Mouse (Mus musculus) forelimb bud, embryonic 11.5 days (tissue): Measurements from ENCODE around the gene Tcirg1.

ENCODE experiments used
- DNase-seq: peaks from one replicate; pipeline ENCODE4 v3.0.0-alpha.2; 2012; ENCODE audit warnings: low read depth, low spot score

The Tcirg1 gene

DNA sequence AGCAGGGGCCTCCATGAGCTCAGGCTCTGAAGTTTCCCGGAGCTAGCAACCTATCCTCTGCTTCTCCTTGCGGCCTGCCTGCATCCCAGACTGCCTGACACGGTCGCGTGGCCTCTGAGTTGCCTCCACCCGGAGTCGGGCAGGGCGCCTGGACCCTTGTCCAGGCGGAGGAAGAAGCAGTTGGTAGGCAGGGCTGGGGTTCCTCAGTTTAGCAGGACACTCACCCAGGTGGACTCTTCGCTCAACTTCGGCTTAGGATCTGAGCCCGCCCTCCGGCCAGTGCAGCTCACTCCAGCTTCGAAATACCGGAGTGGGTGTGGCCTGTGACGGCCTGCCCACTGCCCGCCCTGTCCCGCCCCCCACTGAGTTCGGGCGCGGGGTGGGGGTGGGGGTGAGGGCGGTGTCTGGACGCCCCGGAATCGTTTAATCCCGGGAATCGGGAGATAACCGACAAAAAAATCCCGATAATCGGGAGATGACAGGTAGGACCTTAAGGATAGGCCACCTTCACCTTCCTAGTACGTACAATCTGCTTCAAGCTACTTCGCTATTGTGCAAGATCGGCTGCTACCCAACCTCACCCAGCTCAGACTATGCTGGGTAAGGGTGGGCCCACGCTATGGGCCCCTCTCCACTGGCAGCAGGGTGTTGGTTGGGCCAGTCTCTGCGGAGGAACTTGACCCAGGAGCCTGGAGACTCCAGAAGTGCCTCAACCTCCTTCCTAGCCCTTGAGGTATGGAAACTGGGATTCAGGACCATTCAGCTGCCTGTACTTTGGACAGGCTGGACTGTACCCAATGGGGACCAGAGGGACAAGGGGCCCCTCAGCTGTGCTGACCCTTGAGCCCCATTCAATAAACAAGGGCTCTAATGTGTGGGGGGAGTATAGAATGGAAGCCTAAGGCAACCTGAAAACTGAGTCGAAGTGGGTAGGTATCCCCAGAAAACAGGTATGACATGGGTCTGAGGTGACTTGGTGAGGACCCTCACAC lies at the start of gene Tcirg1:
TSS of gene Tcirg1 (minus strand) at position 339 of the 992 bp plus-strand sequence.
- DNase-seq, result peak; percentile 57

DNA sequence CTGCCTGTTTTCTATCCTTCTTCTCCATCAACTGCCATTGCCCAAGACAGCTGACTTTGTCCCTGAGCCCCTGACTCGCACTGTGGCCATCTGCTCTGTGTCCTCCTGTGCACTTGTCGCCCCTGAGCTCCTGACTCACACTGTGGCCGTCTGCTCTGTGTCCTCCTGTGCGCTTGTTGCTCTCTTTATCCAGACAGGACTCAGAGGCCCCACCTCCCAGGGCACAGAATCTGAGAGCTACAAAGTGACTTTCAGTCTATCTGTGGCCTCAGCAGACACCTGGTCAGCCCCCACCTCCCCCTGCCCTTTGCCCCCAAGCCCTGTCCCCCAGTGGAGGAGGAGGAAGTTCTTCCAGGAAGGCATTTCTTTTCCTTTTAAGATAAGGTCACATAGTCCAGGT lies 48.9 kb upstream of the Tcirg1 start:
- no peak for DNase-seq

DNA sequence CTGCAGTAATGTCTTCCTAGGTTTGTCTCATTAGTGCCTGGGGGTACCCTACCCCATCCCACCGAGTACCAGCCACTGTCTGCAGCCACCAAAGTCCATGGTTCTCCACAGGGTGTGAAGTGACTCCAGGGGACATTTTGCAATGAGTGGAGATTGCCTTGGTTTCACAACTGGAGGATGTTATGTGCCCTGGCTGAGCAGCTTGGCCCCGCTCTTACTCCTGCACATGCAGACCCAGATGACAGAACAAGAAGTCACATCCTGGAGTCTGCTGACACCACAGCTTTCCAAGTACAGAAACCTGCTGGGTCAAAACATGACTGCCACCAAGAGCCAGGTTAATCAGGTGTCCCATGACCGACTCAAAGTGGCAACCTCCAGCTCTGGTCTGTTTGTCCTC lies 48.1 kb upstream of the Tcirg1 start:
- no peak for DNase-seq

DNA sequence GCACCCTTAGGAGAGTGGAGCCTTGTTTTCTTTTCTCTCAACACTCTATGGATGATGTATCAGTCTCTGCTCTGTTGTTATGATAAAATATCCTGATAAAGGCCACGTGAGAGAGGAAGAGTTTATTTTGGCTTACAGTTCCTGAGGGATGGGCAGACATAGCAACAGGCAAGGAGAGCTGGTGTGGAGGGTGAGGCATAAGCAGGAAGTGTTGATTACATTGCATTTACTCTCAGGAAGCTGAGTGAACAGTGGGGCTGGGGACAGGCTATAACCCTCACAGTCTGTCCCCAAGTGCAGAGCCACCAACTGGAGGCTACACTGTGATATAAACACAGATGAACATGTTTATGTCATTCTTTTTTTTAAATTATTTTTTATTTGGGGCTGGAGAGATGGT lies 45.2 kb upstream of the Tcirg1 start:
- DNase-seq, result no peak

DNA sequence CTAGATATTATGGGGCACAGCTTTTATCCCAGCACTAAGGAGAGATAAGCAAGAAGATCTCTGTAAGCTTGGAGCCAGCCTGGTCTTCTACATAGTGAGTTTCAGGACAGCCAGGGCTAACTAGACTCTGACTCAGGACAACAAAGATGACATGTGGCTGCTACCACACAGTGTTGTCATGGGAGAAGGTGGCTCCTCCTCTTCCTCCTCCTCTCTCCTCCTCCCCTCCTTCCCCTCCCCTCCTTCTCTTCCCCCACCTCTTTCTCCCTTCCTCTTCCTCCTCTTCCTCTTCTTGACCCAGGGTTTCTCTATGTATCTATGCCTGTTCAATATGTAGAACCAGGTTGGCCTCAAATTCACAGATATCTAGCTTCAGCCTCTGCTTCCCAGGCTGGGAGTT lies 44.5 kb upstream of the Tcirg1 start:
- DNase-seq, result no peak

DNA sequence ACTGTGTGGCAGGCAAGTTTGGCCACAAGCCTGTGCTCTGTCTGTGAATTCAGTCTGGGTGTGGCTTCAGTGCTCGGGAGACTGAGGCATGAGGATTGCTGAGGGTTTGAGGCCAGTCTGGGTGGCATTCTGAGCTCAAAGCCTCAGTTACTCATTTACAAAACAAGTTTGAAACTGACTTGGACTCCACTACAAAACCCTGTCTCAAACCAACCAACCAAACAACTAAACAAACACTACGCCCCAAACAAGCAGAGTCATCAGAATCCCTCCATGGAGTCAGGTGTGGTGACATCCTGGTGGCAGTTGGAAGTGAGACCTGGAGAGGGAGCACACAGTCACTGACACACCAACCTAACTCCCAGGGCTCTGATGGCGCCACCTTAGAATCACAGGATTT lies 43.4 kb upstream of the Tcirg1 start:
- DNase-seq, result no peak

DNA sequence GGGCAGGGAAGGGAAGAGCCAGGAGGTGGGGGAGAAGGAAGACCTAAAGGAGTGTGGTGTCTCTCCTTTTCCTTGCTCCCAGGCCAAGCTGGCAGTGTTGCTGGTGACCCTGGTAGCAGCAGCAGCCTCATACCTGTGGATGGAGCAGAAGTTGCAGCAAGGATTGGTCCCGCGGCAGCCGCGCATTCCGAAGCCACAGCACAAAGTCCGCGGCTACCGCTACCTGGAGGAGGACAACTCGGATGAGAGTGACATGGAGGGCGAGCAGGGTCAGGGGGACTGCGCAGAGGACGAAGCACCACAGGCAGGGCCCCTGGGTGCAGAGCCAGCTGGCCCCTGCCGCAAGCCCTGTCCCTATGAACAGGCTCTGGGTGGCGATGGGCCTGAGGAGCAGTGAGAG lies 41.6 kb upstream of the Tcirg1 start:
- DNase-seq, result no peak

DNA sequence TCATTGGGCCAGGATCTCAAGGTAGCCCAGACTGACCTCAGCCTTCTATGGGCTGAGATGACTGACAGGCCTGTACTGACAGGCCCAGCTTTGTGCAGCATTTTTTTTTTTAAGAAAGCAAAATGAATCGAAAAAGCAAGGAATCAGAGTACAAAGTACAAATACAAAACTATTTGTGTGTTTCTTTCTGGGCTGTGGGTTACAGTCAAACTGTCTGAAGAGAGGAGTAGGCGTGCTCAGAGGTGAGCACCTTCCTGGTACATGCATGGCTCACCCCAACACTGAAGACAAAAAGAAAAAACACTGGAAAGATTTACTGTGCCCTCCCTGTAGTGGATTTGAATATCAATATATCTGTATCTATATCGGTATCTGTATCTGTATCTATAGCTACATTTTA lies 40.9 kb upstream of the Tcirg1 start:
- DNase-seq, result no peak

DNA sequence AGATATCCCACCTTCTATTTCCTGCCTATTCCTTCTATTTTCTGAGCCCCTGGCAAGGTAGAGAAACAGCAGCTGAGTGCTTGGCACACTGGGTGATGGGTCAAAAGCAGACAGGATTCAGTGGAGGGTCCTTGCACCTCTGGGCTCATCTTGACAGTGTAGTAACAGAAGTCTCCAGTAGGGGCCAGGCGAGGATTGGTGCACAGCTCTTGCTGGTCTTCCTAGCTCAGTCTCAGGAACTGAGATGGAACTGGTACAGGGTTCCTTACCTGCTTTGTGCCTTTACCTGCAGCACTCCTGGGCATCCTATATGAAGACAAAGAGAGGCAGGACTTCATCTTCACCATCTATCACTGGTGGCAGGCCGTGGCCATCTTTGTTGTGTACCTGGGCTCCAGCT lies 39.8 kb upstream of the Tcirg1 start:
- DNase-seq, result peak; percentile 59

DNA sequence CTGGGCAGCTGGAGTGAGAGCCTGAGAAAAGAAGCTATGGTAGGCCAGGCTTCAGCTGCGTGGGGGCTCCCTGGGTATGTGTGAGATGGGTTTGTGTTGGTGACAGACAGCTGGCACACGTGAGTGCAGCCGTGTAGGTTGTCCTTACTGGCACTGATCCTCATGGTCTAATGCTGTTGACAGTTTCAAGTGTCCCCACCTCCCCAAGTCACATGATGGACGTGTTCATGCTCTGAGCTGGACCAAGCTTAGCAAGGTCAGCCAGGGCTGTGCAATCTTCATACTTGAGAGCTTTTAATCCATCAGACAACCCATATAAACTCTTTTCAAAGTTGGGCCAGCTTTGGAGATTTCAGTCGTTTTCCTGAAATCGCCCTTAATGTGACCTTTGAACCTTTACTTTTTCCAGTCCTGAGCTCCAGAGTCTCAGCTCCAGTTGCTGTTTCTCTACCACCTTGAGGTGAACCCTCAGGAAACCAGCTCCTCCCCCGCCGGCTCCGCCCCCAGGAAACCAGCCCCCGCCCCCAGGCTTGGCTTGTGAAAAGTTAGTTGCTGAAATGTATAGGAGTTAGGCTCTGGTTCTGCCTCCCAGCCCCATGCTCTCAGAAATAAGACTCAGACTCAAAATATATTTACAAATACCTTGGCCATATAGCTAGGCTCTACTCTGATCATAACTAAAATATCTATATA lies 39.1 kb upstream of the Tcirg1 start:
- DNase-seq, result no peak

DNA sequence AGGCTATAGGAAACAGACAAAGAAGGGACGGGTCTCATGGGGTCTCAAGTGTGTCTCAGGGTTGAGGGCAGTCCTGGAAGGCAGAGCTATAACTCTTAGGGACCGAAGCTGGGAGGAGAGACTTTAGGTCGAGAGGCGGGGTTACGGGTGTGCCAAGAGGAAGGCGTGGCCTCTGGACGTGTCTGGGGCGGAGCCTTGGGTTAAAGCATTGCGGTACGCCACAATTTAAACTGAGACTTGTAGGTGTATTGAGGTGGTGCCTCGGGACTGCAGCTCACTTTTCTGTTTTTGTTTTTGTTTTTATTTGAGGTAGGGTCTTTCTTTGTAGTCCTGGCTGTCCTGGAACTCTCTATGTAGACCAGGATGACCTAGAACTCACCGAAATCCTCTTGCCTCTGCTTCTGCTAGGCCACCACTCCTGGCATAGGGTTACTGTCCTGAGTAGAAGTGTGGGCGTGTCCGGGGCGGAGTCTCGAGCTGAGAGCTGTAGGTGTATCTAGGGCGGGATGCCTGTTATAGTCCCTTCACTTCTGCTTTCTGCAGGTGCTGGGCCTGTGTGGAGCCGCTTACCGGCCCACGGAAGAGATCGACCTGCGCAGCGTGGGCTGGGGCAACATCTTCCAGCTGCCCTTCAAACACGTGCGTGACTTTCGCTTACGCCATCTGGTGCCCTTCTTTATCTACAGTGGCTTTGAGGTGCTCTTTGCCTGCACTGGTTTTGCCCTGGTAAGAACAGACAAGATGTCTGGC lies 36.2 kb upstream of the Tcirg1 start:
- no peak for DNase-seq

DNA sequence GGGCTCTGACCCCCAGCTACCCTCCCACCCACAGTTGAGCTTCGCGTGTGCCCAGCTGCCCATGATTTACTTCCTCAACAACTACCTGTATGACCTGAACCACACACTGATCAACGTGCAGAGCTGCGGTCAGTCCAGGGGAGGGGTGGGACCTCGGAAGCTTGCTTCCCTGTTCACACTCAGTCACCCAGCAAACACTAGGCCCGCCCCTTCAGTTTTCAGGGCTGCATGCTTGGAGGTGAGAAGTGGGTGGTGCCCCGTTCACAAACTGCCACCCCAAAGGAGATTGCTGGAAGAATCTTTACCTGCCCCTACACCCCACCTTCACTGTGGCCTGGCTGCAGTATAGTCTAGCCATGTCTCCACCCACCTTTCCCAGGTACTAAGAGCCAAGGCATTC lies 35.4 kb upstream of the Tcirg1 start:
- no peak for DNase-seq

DNA sequence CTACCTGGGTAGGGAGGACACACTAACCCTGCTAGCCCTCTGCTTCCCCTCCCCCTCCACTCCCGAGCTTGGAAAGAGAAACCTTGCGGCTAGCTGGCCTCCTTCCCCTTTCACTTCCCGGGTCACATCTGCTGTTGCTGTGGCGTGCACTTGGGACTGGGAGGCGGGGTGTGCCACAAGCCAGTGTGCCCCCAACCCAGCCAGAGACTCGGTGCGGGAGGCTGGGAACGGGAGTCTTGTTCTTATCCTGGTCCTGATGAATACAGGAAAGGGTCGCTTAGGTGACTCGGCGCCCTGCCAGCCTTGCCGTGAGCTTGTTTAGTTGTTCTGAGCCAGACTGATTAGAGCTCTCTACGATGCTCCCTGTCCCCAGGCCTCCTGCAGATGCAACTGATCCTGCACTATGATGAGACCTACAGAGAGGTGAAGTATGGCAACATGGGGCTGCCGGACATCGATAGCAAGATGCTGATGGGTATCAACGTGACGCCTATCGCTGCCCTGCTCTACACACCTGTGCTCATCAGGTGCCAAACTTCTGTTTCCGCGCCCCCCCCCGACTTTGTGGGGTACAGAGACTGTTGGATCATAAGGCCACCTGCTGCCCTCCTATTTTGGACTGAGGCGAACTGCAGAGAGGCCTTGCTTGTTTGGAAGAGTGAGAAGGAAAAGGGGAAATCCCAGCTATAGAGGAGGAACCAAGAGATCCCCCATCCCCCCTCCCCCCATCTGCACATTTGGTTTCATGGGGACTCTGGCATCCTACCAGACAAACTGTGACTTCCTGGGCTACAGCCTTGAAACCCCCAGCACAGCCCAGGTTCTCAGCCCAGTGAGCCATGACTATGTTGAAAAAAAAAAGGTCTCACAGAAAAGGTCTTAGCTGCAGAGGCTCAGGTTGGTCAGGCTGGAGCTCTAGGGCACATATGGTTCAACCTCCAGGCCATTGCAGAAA lies 29.2 kb upstream of the Tcirg1 start:
- DNase-seq, result no peak

DNA sequence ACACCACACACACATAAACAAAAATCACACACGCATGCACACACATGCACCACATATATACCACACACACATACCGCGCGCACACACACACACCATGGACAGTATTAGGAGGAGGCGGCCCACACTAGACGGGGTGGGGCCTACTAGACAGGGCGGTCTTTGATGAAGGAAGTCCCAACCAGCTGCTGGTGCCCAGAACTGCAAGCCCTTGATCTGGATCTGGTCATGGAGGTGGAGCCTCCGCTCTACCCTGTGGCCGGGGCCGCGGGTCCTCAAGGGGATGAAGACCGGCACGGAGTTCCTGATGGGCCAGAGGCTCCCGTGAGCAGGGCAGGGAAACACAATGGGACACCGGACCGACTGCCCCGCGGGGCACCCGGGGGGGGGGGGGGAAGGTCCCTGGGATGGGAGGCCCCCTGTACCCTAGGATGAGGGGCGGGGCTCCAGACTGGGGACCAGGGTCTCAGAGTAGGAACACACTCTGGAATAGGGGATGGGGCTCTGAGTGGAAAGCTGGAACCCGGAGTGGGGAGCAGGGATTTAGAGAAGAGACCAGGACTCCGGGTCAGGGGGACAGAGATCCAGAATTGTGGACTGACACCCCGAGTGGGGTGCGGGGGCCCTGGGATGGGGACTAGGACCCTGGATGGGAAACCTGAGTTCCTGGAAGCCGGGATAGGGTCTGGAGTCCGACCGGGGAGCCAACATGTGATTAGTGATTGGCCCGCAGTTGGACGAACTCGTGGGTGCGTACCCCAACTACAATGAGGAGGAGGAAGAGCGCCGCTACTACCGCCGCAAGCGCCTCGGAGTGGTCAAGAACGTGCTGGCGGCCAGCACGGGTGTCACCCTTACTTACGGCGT lies 28.3 kb upstream of the Tcirg1 start, which contains the start of gene Unc93b1:
TSS of gene Unc93b1 (plus strand) at position 155 of the 864 bp plus-strand sequence.
- DNase-seq, result peak; percentile 57

DNA sequence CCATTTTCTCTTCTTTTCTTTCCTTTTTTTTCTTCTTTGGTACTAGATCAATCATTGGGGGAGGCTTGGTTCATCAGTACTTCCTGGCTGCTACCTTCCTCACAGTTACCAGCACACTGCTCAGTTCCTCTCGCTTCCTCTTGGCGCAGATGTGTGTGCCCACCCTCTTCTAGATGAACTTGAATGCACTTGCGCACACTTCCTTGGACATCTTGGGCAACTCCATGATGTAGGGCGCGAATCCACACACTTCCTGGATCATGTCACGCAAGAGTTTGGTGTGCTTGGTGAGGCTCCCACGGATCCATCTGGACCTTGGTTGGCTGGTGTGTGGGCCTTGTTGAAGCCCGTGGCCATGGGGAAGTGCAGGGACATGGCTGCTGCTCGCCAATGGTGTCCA lies 24.8 kb upstream of the Tcirg1 start:
- no peak for DNase-seq

DNA sequence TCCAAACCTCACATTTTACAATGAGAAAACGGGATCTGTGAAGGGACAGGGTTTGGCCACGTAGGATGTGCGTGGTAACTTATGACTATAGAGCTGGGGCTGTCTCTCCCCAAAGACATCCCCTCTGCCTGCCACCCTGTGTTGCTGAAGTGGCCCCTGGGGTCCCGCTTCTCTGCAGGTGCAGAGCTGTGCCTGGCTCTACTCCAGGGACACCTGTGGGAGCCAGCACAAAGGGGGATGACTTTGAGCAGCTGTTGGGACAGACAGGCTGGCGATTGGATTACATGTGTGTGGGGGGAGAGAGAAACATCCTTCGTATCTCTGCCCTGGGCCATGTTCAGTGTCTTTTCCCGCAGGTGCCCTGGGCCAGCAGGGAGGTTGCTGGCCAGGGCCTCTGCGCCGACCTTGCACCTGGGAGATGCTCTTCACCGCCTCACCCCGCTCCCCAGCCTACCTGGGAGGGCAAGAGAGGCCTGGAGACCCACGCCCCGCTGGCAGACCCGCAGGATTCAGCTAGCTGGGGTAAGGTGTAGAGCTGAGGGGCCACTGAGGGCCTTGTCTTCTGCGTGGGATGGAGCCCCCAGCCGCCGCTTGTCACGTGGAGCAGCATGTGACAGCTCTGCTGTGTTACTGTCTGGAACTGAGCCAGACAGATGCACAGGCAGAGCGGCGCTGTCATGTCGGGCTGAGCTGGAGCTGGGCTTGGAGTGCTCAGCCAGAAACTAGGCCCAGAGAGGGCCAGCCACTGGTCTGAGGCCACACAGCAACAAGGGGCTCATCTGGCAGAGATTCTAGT lies 23.5 kb upstream of the Tcirg1 start:
- DNase-seq, result no peak

DNA sequence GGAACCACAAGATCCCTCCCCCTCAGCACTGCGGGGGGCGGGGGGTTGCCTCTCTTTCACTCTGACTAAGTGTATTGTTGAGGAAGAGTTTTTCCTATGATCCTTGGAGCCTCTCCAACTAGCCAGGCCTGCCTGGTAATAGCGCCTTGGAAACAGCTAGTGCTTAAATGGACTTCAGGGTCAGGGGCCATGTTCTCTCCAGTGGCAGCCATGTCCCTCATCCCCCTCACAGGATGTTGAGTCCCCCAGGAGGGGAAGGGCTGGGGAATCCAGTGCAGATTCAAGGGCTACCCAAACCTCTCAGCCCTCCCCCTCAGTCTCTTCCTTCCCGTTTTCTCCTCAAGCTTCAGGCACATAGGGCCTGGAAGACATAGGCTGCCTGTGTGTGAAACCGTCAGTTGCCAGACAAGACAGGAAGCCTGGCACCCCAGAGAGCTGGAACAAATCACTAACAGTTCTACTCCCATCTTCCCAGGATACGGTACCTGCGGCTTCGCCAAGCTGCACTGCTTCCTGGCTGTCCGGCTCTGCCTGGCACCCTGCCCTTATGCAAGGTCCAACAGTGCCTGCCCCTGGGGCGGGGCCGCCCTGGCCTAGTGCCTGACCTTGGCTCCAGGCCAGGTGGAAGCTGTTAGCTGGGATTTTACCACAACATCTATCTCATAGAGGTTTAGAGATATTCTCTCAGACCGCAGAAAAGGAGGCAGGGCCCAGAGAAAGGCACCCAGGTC lies 22.4 kb upstream of the Tcirg1 start, which contains the start of gene Aldh3b1:
TSS of gene Aldh3b1 (minus strand) at position 598 of the 731 bp plus-strand sequence.
- no peak for DNase-seq

DNA sequence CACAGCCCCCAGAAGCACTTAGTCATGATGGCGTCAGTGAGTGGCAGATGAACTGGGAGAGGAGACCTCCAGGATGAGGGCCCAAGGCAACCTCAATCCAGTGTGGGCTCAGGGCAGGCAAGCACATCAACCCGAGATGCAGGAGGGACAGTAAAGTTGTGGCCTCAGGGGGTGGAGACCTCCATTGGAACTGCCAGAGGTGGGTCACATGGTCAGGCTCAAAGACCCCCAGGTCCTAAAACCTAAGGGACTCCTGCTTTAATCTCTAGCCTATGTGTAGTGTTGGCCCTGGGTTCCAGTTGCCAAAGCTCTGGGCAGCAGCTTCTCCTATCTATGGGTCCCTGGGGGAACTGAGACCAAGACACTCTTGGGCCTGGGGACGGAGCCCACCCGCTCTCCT lies 21.8 kb upstream of the Tcirg1 start:
- no peak for DNase-seq
